Mouse (Mus musculus): ENCODE results near the gene Iah1. TPM values are rescaled to one million over a fixed set of nuclear protein-coding genes. Genes with fewer than 3 reads are reported as not detected.

Iah1 gene
- 38.9 and 40.8 TPM in 2 replicates for polyA plus RNA-seq (2016; fragmentation: Nextera tagmentation; extraction: Ambion mirVana)

DNA sequence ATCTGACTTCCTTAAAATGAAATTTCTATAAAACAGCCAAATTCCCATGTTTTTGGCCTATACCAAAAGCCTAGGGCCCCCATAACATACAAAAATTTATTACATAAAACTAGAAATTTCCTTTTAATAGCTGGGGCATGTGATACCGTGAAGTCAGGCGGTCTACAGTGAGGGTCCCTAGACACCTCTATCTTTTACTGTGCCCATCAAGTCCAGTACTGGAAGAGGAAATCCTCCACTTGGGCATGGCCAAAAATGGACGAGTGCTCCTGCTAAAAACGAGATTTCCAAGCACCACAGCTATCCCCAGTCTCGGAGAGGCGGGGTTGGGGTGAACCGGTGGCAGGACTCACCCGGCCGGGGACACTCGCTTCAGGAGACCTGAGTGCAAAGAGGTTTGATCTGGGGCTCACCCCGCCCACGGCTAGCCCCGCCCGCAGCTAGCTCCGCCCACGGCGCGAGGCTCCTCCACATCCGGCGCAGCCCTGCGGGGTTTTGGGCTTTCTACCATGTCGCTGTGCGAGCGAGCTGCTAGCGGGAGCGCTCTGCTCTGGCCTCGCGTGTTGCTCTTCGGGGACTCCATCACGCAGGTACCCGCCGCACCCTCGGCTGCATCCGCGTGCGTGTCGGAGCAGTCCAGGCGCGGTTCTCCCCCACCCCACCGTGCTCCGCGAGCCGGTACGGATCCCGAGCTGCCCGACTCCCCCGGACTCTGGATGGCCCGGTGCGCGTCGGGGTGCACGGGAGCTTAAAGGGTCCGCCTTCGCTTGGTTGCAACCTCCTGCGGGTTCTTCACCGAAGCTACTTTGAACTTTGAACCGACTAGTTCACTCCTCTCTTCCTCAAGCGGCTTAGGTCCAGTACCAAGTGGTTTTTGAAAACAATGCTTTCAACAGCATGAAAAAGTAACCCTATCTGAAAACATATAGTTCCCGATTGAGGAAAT lies at the start of gene Iah1:
Gene Iah1 (plus strand): TSS at position 467 of the 946 bp plus-strand sequence.
- DNase-seq (ENCODE audit: low spot score): peak; percentile 93
- H3K27ac ChIP-seq: peak within 1 kb of the TSS; percentile 89
- 2% methylated on average over 56 of the region's 59 CpGs for WGBS
- H3K4me3 ChIP-seq: peak within 1 kb of the TSS; percentile 88
- peaks cover 60% of the 10 kb centered on the region for H3K36me3 ChIP-seq
- no peaks in the 10 kb centered on the region for H3K9me3 ChIP-seq
- no peaks in the 10 kb centered on the region for H3K27me3 ChIP-seq (ENCODE audit: insufficient read depth, poor library complexity, severe bottlenecking)
- H3K4me1 ChIP-seq: peaks cover 5% of the 10 kb centered on the region

- Histone ChIP-seq H3K4me1 (peaks cover 6% of the 10 kb centered on the region; the same call in 1 of the 2 replicates), H3K9me3 (no peaks in the 10 kb centered on the region), H3K27ac (no peak overlapping the region), H3K27me3 (ENCODE audit: insufficient read depth, poor library complexity, severe bottlenecking) (no peaks in the 10 kb centered on the region), H3K36me3 (peaks cover 78% of the 10 kb centered on the region), H3K4me3 (no peak overlapping the region)
- no peak for DNase-seq (ENCODE audit: low spot score)
- 77% methylated on average over 2 of the region's 2 CpGs for WGBS
Observed at GRCm38 (mm10) chr12:21266784-21267098, 49.4 kb upstream of the Iah1 start.

DNA sequence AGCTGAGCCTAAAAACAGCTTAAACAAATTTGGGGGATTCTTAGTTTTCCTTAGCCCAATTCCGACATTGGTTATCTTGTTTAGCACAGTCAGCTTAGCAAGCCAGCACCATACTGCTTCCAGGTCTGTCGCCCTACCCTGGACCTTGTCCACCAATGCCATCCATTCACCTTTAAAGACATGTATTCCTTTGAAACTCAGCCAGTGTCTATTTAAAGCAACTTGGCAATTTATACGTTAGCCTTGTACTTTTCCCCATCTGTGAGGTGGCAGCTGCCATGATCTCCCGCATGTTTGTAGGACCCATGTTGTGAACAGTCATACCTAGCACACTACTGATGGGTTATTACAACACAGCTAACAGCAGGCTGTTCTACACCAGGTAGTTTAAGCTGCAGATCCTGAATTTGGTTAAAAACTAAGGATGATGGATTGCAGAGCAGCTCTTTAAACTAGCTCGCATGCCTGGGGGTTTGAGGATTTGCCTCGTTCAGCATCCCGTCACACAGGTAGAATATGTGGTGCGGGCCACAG lies 48.0 kb upstream of the Iah1 start:
- Histone ChIP-seq H3K27ac (no peak overlapping the region), H3K9me3 (no peaks in the 10 kb centered on the region), H3K4me3 (no peak overlapping the region), H3K36me3 (peaks cover 79% of the 10 kb centered on the region), H3K27me3 (ENCODE audit: insufficient read depth, poor library complexity, severe bottlenecking) (no peaks in the 10 kb centered on the region), H3K4me1 (peaks cover 6% of the 10 kb centered on the region; the same call in 1 of the 2 replicates)
- 90% methylated on average over 8 of the region's 8 CpGs for WGBS
- no peak for DNase-seq (ENCODE audit: low spot score)

DNA sequence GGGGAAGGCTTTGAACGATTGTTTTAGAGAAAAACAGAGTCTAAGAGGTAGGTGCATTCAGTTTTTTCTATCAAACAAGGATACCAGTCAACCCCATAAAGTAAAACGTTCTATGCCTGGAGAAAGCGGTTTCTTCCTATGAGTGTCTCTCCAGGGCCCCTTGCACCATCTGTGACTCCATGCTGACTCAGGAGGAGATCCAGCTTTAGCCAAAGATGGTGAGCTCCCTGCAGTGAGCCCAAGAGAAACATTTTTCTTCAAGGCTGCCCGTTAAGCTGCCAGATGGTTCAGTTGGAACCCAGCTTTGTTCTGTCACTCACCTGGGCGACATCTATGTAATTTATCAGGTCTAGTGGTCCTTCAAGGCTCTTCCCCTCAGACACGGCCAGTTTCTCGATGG lies 41.7 kb upstream of the Iah1 start:
- Histone ChIP-seq H3K27me3 (ENCODE audit: insufficient read depth, poor library complexity, severe bottlenecking) (no peaks in the 10 kb centered on the region), H3K4me1 (no peaks in the 10 kb centered on the region), H3K9me3 (no peaks in the 10 kb centered on the region), H3K27ac (no peak overlapping the region), H3K4me3 (no peak overlapping the region), H3K36me3 (peaks cover 46% of the 10 kb centered on the region)
- 72% methylated on average over 7 of the region's 7 CpGs for WGBS
- no peak for DNase-seq (ENCODE audit: low spot score)

DNA sequence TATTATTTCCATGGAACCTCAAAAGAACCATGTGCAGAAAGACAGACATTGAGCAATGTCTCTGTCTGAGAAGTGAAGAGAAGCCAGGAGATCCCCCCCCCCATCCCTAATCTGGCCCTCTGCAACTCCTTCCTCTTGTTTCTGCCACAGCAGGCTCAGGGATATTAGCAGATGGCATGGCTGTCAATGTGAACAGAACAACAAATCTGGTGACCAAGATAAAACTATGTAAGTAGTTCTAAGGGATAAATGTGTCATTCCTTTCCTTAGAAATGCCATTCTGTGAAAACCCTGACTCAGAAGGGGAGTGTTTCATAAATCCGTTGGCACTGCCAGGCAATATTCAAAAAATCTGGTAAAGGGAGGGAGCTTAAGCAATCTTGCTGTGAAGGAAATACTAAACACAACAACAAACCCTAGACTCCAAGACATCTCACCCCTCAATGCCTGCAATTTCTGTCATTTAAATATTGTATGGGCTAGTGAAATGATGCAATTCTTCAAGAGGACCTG lies 38.8 kb upstream of the Iah1 start:
- H3K36me3 ChIP-seq: peaks cover 19% of the 10 kb centered on the region; the same call in 1 of the 2 replicates
- WGBS: 78% methylated on average over 1 of the region's 1 CpGs

DNA sequence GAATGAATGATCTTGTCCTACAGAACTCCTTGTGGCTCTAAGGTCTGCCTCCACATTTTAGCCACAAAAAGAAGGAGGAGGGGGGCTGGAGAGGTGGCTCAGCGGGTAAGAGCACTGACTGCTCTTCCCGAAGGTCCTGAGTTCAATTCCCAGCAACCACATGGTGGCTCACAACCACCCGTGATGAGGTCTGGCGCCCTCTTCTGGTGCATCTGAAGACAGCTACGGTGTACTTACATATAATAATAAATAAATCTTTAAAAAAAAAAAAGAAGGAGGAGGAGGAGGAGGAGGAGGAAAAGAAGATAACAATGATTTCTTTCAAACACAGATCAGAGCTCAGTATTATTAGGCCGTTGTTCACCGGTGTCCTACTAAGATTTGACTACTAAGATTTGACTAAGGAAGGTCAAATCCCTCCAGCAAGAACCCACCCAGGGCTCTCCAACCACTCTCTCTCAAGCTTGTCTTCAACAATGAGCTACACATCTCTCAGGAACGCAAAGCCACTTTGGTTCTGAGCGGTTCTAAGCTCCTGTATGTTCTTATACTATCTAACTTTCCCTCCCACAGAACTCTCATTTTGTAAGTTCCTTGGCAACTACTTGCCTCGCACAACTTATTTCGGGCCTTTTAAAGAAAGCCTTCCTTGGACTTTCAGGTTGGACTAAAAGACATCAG lies 31.3 kb upstream of the Iah1 start, which contains the start of gene Cpsf3:
Gene Cpsf3 (plus strand): TSS at position 631 of the 681 bp plus-strand sequence.
- Histone ChIP-seq H3K27me3 (ENCODE audit: insufficient read depth, poor library complexity, severe bottlenecking) (no peaks in the 10 kb centered on the region), H3K27ac (peak within 1 kb of the TSS; percentile 92), H3K36me3 (0 out of 2 replicates have a peak, but pooled peaks cover 3% of the 10 kb centered on the region), H3K4me1 (peaks cover 8% of the 10 kb centered on the region; the same call in 1 of the 2 replicates), H3K4me3 (peak within 1 kb of the TSS; percentile 82), H3K9me3 (no peaks in the 10 kb centered on the region)
- DNase-seq (ENCODE audit: low spot score): no peak
- WGBS: 46% methylated on average over 11 of the region's 11 CpGs

More for the DNA sequence above, 38.8 kb upstream of the Iah1 start:
- Histone ChIP-seq H3K27ac (no peak overlapping the region), H3K9me3 (no peaks in the 10 kb centered on the region), H3K4me3 (no peak overlapping the region), H3K27me3 (ENCODE audit: insufficient read depth, poor library complexity, severe bottlenecking) (no peaks in the 10 kb centered on the region), H3K4me1 (no peaks in the 10 kb centered on the region)
- DNase-seq (ENCODE audit: low spot score): no peak

- no peak for DNase-seq (ENCODE audit: low spot score)
- H3K9me3 ChIP-seq: no peaks in the 10 kb centered on the region
- 1% methylated on average over 47 of the region's 47 CpGs for WGBS
Observed at GRCm38 (mm10) chr12:21285508-21286242, 30.5 kb upstream of the Iah1 start.

DNA sequence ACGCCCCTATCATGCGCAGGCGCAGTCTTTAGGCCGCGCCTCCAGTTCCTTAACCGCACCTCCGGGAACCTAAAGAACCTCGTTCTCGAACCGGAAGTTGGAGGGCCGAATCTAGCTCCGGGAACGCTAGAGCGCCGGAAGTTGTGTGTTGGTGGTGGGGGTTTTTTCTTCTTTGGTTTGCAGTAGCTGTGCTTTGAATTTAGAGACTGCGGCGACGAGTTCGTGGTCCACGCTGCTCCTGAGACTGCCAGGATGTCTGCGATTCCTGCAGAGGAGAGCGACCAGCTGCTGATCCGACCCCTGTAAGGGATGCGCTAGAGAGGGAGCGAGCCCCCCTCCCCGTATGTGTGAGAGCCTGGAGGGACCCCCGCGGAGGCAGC lies 30.0 kb upstream of the Iah1 start, which contains the start of gene Itgb1bp1:
Gene Itgb1bp1 (minus strand): TSS at position 42 of the 380 bp plus-strand sequence.
- under 1% methylated on average over 28 of the region's 28 CpGs for WGBS
- H3K27me3 ChIP-seq (ENCODE audit: insufficient read depth, poor library complexity, severe bottlenecking): no peaks in the 10 kb centered on the region
- H3K4me1 ChIP-seq: peaks cover 8% of the 10 kb centered on the region; the same call in 1 of the 2 replicates
- H3K27ac ChIP-seq: peak within 1 kb of the TSS; percentile 92
- H3K36me3 ChIP-seq: peaks cover 13% of the 10 kb centered on the region
- peak within 1 kb of the TSS; percentile 82 for H3K4me3 ChIP-seq
- no peaks in the 10 kb centered on the region for H3K9me3 ChIP-seq
- peak; percentile 98 for DNase-seq (ENCODE audit: low spot score)

More at GRCm38 (mm10) chr12:21285508-21286242, 30.5 kb upstream of the Iah1 start:
- Histone ChIP-seq H3K27ac (peak overlapping the region; percentile 92), H3K36me3 (peaks cover 9% of the 10 kb centered on the region), H3K4me1 (peaks cover 8% of the 10 kb centered on the region; the same call in 1 of the 2 replicates), H3K4me3 (peak overlapping the region; percentile 82), H3K27me3 (ENCODE audit: insufficient read depth, poor library complexity, severe bottlenecking) (no peaks in the 10 kb centered on the region)

DNA sequence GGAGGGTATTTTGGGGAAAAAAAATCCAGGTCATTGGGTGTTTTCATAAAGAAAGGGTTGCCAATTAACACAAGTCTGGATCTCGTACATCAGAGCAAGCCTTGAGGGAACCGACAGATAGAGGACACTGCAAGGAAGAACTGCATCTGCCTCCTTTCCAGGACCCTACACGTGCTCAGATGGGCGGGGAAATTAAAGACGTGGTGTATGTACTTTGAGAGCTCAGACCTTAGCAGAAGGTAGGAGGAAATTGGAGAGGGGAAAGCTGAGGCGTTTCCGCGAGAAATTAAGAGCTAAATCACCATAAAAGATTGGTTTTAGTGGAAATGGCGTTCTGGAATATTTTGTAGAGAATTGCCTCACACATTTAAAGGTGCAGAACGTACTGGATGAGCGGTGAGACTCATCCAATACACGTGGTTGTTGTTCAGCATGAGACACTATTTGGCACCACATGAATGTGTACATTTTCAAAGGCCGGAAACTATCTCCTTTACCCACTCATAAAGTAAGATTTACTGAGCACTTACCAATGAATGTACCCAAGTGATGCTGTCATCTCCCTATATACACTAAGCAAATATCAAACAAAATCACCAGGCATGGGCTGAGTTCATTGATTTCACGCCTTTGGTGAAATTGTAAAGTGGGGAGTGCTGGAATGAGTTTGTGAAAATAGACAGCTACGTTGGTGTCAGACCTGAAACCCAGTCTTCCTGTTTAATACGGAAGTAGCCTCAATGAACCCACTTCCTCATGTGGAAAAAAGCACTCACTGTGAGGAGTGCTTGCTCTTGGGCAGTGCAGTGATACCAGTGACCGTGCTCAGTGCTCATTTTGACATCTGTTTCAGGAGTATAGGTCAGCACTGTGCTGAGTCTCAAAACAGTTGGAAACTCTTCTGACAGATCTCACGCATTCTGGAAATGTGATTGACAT lies 29.2 kb upstream of the Iah1 start:
- Histone ChIP-seq H3K27me3 (ENCODE audit: insufficient read depth, poor library complexity, severe bottlenecking) (no peaks in the 10 kb centered on the region), H3K9me3 (no peaks in the 10 kb centered on the region), H3K4me1 (peaks cover 8% of the 10 kb centered on the region; the same call in 1 of the 2 replicates), H3K4me3 (peak overlapping the region; percentile 82), H3K36me3 (peaks cover 20% of the 10 kb centered on the region), H3K27ac (peak overlapping the region; percentile 92)
- WGBS: 35% methylated on average over 18 of the region's 18 CpGs
- no peak for DNase-seq (ENCODE audit: low spot score)

- Histone ChIP-seq H3K4me1 (peaks cover 8% of the 10 kb centered on the region; the same call in 1 of the 2 replicates), H3K9me3 (no peaks in the 10 kb centered on the region), H3K27me3 (ENCODE audit: insufficient read depth, poor library complexity, severe bottlenecking) (no peaks in the 10 kb centered on the region), H3K27ac (no peak overlapping the region), H3K36me3 (peaks cover 39% of the 10 kb centered on the region), H3K4me3 (no peak overlapping the region)
- WGBS: 85% methylated on average over 3 of the region's 3 CpGs
- no peak for DNase-seq (ENCODE audit: low spot score)
Observed at GRCm38 (mm10) chr12:21288716-21289395, 27.3 kb upstream of the Iah1 start.

- Histone ChIP-seq H3K36me3 (peaks cover 47% of the 10 kb centered on the region), H3K4me1 (peaks cover 8% of the 10 kb centered on the region; the same call in 1 of the 2 replicates), H3K27ac (no peak overlapping the region), H3K9me3 (no peaks in the 10 kb centered on the region), H3K4me3 (no peak overlapping the region), H3K27me3 (ENCODE audit: insufficient read depth, poor library complexity, severe bottlenecking) (no peaks in the 10 kb centered on the region)
- 85% methylated on average over 6 of the region's 6 CpGs for WGBS
- DNase-seq (ENCODE audit: low spot score): no peak
Observed at GRCm38 (mm10) chr12:21289651-21290050, 26.5 kb upstream of the Iah1 start.

Measured in heart, embryonic 10.5 days (tissue).